Mouse (Mus musculus): Measurements from ENCODE around the gene Olfr878. TPM values are rescaled to one million over a fixed set of nuclear protein-coding genes. Genes with fewer than 3 reads are reported as not detected.

The Olfr878 gene
- polyA plus RNA-seq (2016; fragmentation: Nextera tagmentation; extraction: Ambion mirVana), result not detected in 2 replicates

DNA sequence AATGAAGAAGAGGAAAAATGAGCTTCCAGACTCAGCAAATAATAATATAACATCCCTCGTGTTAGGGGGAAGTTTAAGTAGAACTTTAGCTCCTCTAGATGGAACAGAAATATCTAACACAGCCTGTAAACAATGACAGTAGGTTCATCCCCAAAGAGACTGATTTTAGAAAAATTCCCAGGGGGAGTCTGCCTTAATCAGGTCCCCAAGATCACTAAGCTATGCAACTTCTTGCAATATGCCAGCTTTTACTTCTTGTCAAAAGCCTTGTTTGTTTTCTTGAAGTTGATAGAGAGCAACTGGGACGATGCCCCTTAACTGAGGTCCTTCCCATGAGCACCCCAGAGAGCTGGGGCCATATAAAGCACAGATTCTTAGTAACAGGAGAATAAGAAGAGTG lies at the start of gene Olfr878:
TSS of gene Olfr878 (plus strand) at position 301 of the 400 bp plus-strand sequence.
- H3K27ac ChIP-seq, result no peak within 1 kb of the TSS
- no peaks in the 10 kb centered on the region for H3K36me3 ChIP-seq
- H3K4me2 ChIP-seq (replicated peaks), result no peak within 1 kb of the TSS
- no peaks in the 10 kb centered on the region for H3K4me1 ChIP-seq
- H3K9ac ChIP-seq, result no peak within 1 kb of the TSS
- 85% methylated on average over 2 of the region's 2 CpGs for WGBS
- ATAC-seq (ENCODE audit: insufficient number of reproducible peaks, insufficient read depth, low FRiP score, low TSS enrichment), result no peak
- H3K4me3 ChIP-seq, result no peak within 1 kb of the TSS
- no peaks in the 10 kb centered on the region for H3K9me3 ChIP-seq
- H3K27me3 ChIP-seq, result no peaks in the 10 kb centered on the region

DNA sequence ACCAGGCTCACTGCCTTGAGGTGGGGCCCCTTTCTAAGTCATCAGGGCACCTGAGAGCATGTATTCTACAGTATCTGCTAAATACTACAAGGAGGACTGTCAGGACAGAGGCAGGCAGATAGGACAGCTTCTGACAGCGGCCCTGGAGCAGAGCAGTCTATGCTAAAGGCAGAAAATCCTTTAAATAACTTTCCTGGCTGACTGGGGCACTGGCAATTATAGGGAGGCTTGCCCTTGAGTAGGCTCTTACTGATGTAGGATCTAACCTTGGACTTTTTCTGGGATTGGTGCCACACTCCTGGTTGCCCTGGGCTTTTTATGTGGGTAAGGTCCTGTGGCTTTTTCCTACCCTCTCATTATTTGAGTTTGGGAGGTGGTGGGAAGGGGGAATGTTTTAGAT lies 47.4 kb upstream of the Olfr878 start:
- no peaks in the 10 kb centered on the region for H3K36me3 ChIP-seq
- H3K9me3 ChIP-seq, result no peaks in the 10 kb centered on the region
- H3K4me1 ChIP-seq, result no peaks in the 10 kb centered on the region
- 50% methylated on average over 1 of the region's 1 CpGs for WGBS
- ATAC-seq (ENCODE audit: insufficient number of reproducible peaks, insufficient read depth, low FRiP score, low TSS enrichment), result no peak
- no peak overlapping the region for H3K27ac ChIP-seq
- no peak overlapping the region for H3K4me3 ChIP-seq
- H3K4me2 ChIP-seq (replicated peaks), result no peak overlapping the region
- no peaks in the 10 kb centered on the region for H3K27me3 ChIP-seq
- H3K9ac ChIP-seq, result no peak overlapping the region

DNA sequence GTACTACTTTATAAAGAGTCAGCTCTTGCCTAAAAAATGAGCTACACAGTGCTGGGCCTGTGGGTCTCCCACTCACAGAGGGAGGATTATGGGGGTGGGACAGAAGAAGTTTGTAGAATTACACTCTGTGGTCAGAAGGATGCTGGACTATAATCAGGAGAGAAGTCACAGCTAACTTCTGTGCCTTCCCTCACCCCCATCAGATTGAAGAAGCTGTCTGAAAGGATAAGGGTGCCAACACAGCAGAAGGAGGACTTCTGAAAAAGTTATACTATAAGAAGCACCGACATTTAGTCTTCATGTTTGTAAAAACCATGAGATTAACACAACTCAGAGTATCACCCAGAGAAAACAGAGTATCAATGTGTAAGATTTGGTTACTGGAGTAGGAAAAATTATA lies 46.5 kb upstream of the Olfr878 start:
- H3K4me3 ChIP-seq, result no peak overlapping the region
- H3K36me3 ChIP-seq, result no peaks in the 10 kb centered on the region
- H3K27ac ChIP-seq, result no peak overlapping the region
- 81% methylated on average over 1 of the region's 1 CpGs for WGBS
- no peak overlapping the region for H3K4me2 ChIP-seq (replicated peaks)
- H3K9me3 ChIP-seq, result no peaks in the 10 kb centered on the region
- ATAC-seq (ENCODE audit: insufficient number of reproducible peaks, insufficient read depth, low FRiP score, low TSS enrichment), result no peak
- H3K27me3 ChIP-seq, result no peaks in the 10 kb centered on the region
- H3K9ac ChIP-seq, result no peak overlapping the region
- H3K4me1 ChIP-seq, result no peaks in the 10 kb centered on the region

DNA sequence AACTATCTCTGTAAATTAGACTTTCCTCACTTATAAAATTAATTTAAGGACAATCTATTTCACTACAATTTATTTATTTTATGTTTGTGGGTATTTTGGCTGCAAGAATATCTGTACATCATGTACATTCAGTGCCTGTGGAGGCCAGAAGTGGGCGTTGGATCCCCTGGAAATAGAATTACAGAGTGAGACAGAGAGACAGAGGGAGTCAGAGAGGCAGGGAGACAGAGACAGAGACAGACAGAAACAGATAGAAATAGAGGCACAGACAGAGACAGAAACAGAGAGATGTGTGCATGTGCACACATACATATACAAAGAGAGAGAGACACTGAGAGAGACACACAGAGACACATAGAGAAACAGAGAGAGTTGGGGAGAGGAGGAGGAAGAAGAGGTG lies 46.1 kb upstream of the Olfr878 start:
- 67% methylated on average over 1 of the region's 1 CpGs for WGBS
- no peak overlapping the region for H3K9ac ChIP-seq
- ATAC-seq (ENCODE audit: insufficient number of reproducible peaks, insufficient read depth, low FRiP score, low TSS enrichment), result no peak

DNA sequence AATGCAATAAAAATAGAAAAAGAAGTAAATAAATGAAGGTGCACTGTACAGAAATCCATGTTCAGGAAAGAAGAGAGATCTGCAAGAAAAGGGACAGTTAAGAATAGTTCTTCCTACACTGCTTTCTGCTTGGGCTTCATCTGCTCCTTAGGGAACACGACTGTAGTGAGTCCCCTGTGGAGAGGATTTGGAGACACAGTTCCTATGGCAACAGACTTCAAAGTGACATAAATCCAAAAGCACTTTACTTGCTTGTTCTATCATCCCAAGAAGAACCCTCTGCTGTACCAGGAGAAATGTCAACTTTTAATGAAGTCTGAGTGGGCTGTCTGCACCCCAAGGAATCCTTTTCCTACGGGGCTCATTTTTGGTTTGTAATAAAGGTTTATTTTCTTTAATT lies 26.7 kb upstream of the Olfr878 start:
- Histone ChIP-seq H3K4me2 (replicated peaks) (no peak overlapping the region), H3K27me3 (no peaks in the 10 kb centered on the region), H3K9ac (no peak overlapping the region), H3K9me3 (no peaks in the 10 kb centered on the region), H3K27ac (no peak overlapping the region), H3K4me1 (no peaks in the 10 kb centered on the region), H3K36me3 (no peaks in the 10 kb centered on the region), H3K4me3 (no peak overlapping the region)
- ATAC-seq (ENCODE audit: insufficient number of reproducible peaks, insufficient read depth, low FRiP score, low TSS enrichment), result no peak
- 31% methylated on average over 2 of the region's 2 CpGs for WGBS

More for the DNA sequence above, 46.1 kb upstream of the Olfr878 start:
- Histone ChIP-seq H3K9me3 (no peaks in the 10 kb centered on the region), H3K36me3 (no peaks in the 10 kb centered on the region), H3K4me2 (replicated peaks) (no peak overlapping the region), H3K4me1 (no peaks in the 10 kb centered on the region), H3K27ac (no peak overlapping the region), H3K27me3 (no peaks in the 10 kb centered on the region), H3K4me3 (no peak overlapping the region)

DNA sequence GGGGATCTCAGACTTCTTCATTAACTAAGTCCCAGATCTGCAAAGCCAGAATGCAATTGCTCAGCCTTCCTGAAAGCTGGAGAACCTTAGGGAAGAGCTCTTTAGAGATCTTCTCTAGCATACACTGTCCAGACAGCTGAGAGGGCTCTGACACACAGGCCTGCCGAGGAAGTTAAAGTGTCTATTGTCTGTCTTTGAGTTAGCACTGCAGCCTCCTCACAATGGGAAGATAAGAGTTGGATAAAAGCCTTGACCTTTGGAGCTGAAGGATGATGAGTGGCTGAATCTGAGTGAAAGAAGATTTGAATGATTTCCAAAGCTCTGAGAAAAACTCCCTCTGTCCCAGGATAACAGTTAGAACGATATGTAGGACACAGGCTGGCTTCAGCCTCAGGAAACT lies 21.0 kb upstream of the Olfr878 start, which contains the start of gene Olfr145:
TSS of gene Olfr145 (plus strand) at position 64 of the 400 bp plus-strand sequence.
- ATAC-seq (ENCODE audit: insufficient number of reproducible peaks, insufficient read depth, low FRiP score, low TSS enrichment), result no peak
- Histone ChIP-seq H3K27ac (no peak within 1 kb of the TSS), H3K4me1 (no peaks in the 10 kb centered on the region), H3K4me2 (replicated peaks) (no peak within 1 kb of the TSS), H3K9me3 (no peaks in the 10 kb centered on the region), H3K9ac (no peak within 1 kb of the TSS), H3K36me3 (no peaks in the 10 kb centered on the region), H3K27me3 (no peaks in the 10 kb centered on the region), H3K4me3 (no peak within 1 kb of the TSS)
- 60% methylated on average over 2 of the region's 2 CpGs for WGBS

DNA sequence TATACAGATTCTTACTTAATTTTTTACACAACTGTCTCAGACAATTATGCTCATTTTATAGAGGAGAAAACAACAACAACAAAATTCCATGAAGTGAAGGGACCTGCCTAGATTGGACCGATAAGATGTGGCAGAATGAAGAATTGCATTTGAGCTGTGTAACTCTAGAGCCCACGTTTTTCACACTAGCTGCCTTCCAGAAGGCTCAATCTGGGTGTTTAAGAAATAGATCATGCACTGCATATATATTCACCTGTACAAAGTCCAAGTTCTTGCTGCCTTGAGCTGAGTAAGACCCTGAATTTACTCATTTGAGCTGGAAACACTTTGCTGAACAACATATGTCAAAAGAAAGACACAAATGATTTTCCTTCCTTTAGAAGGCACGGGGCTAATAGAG lies 12.1 kb upstream of the Olfr878 start:
- ATAC-seq (ENCODE audit: insufficient number of reproducible peaks, insufficient read depth, low FRiP score, low TSS enrichment), result no peak
- Histone ChIP-seq H3K4me2 (replicated peaks) (no peak overlapping the region), H3K9me3 (no peaks in the 10 kb centered on the region), H3K27me3 (no peaks in the 10 kb centered on the region), H3K4me1 (no peaks in the 10 kb centered on the region), H3K9ac (no peak overlapping the region), H3K4me3 (no peak overlapping the region), H3K27ac (no peak overlapping the region), H3K36me3 (no peaks in the 10 kb centered on the region)
- 77% methylated on average over 3 of the region's 3 CpGs for WGBS

DNA sequence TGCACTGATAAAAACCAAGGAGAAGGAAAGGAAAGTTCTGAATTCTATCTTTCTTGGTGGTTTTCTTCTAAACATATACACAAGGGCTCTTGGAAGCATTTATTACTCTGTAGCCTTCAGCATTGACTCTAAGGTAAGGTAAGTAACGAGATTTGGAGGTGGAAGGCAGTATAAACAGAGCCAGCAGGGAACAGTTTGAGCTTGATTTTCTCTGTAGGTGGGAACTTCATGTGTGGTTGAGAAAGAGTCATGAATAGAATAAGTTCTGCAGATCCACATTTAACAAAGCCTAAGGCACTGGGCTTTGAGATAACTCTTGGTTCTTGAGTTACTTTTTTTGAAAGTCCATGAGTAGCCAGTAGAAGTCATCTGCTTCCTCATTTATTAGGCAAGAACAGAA lies 378 bp downstream of the Olfr878 start:
- Histone ChIP-seq H3K27me3 (no peaks in the 10 kb centered on the region), H3K4me1 (no peaks in the 10 kb centered on the region), H3K9me3 (no peaks in the 10 kb centered on the region), H3K9ac (no peak overlapping the region), H3K4me3 (no peak overlapping the region), H3K36me3 (no peaks in the 10 kb centered on the region), H3K27ac (no peak overlapping the region), H3K4me2 (replicated peaks) (no peak overlapping the region)
- 58% methylated on average over 1 of the region's 1 CpGs for WGBS
- no peak for ATAC-seq (ENCODE audit: insufficient number of reproducible peaks, insufficient read depth, low FRiP score, low TSS enrichment)

DNA sequence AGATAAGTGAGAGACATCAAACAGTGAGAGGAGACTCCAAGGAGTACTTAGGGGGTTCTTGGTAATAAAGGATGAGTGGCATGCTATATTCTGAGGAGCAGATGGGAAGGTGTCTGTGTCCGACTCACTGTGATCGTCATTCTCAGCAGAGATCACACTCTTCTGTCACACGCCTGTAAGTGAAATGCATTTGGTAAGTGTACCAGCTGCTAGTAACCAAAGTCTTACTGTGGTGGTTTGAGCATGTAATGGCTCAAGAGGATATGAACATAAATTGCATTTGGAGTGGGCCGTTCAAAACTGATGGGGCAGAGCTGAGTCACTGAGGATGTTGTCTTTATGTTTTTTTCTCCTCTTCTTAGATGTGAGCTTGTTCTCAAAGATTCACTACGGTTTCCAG lies 6.6 kb downstream of the Olfr878 start:
- H3K9ac ChIP-seq, result no peak overlapping the region
- no peaks in the 10 kb centered on the region for H3K4me1 ChIP-seq
- H3K4me3 ChIP-seq, result no peak overlapping the region
- H3K27ac ChIP-seq, result no peak overlapping the region
- WGBS, result 86% methylated on average over 5 of the region's 5 CpGs
- no peak overlapping the region for H3K4me2 ChIP-seq (replicated peaks)
- ATAC-seq (ENCODE audit: insufficient number of reproducible peaks, insufficient read depth, low FRiP score, low TSS enrichment), result no peak
- H3K27me3 ChIP-seq, result no peaks in the 10 kb centered on the region
- H3K36me3 ChIP-seq, result no peaks in the 10 kb centered on the region
- H3K9me3 ChIP-seq, result no peaks in the 10 kb centered on the region

DNA sequence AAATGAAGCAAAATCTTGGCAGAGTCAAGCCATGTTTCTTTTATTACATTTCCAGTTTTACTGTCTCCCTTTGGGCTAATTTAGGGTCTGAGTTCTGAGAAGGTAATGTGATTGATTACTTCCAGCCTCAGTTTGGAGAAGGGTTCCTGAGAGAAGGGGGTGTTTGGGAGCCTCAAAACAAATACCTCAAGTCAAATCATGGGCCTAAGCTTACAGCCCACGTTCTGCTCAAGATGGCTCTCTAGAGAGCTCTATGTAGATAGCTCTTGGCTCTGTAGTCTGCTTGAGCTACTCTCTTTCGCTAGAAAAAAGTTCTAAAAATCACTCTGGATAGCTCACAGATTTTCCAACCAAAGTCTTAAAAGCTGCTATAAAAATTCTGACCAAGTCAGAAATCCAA lies 7.8 kb downstream of the Olfr878 start:
- WGBS, result 67% methylated on average over 2 of the region's 2 CpGs
- Histone ChIP-seq H3K9me3 (no peaks in the 10 kb centered on the region), H3K27me3 (no peaks in the 10 kb centered on the region), H3K4me1 (no peaks in the 10 kb centered on the region), H3K4me3 (no peak overlapping the region), H3K4me2 (replicated peaks) (no peak overlapping the region), H3K27ac (no peak overlapping the region), H3K36me3 (no peaks in the 10 kb centered on the region), H3K9ac (no peak overlapping the region)
- no peak for ATAC-seq (ENCODE audit: insufficient number of reproducible peaks, insufficient read depth, low FRiP score, low TSS enrichment)

DNA sequence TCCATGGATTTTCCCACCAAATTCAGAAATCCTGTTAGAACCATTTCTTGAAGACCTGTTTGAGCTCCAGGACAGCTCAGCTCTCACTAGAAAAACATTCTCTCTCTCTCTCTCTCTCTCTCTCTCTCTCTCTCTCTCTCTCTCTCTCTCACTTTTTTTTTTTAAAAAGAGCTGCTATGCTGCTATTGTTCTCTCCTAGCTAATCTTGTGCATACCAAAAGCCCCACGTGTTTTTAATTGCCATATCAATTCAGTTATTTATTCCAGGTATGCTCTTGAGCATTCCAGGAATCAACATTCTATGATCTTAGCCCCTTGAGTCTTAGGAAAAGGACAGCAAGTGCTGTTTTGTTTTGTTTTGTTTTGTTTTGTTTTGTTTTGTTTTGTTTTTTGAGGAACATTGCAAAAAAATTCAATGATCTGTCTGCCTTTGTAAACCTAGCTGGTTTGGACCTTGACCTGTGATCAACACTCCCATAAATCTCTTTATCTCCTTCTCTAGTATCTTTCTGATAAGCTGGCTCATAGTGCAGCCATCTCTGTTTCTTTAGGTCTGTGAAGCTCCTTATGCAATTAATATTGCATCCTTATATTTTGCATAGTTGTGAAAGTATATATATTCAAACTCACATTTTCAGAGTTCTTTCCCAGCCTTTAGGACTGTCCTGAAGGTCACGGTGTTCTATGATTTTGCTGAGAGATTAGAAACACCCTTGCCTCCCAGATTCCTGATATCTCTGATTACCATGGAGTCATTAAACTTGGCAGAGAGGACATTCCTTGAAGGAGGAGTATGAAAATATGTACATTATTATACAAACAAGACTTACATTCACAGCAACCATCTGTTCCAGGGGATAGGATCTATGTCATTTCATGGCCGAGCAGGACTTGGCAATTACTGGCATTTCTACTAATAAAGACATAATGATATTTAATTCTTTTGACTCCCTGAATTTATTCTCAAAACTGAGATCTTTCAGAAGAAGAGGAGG lies 8.7 kb downstream of the Olfr878 start:
- H3K27me3 ChIP-seq, result no peaks in the 10 kb centered on the region
- H3K36me3 ChIP-seq, result no peaks in the 10 kb centered on the region
- H3K4me2 ChIP-seq (replicated peaks), result no peak overlapping the region
- H3K4me1 ChIP-seq, result no peaks in the 10 kb centered on the region
- no peak for ATAC-seq (ENCODE audit: insufficient number of reproducible peaks, insufficient read depth, low FRiP score, low TSS enrichment)
- 51% methylated on average over 3 of the region's 3 CpGs for WGBS
- no peaks in the 10 kb centered on the region for H3K9me3 ChIP-seq
- H3K4me3 ChIP-seq, result no peak overlapping the region
- H3K9ac ChIP-seq, result no peak overlapping the region
- no peak overlapping the region for H3K27ac ChIP-seq

DNA sequence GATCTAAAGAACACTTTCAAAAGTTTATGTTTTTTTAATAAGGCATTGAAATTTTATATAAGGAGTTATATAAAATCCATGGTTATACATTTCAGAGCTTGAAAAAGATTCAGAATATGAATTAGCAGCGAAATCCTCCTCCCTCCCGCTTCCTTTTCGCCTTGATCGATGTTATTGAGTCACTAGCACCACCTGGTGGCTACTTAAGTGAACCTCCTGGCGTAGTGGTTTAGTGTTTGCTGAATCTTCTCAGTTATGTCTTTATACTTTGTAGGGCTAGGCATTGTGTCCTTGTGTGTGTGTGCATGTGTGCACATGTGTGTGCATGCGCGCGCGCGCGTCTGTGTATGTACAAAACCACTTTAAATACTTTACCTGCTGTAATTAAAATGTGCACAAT lies 14.9 kb downstream of the Olfr878 start:
- WGBS, result 6% methylated on average over 11 of the region's 11 CpGs
- H3K27ac ChIP-seq, result no peak overlapping the region
- no peak overlapping the region for H3K4me3 ChIP-seq
- H3K4me1 ChIP-seq, result no peaks in the 10 kb centered on the region
- no peaks in the 10 kb centered on the region for H3K9me3 ChIP-seq
- no peak overlapping the region for H3K4me2 ChIP-seq (replicated peaks)
- no peaks in the 10 kb centered on the region for H3K36me3 ChIP-seq
- H3K27me3 ChIP-seq, result no peaks in the 10 kb centered on the region
- ATAC-seq (ENCODE audit: insufficient number of reproducible peaks, insufficient read depth, low FRiP score, low TSS enrichment), result 0 out of 2 replicates have a peak, but pooled peaks have one; percentile 28
- H3K9ac ChIP-seq, result no peak overlapping the region

All from embryonic facial prominence, embryonic 12.5 days (tissue).